Mouse (Mus musculus): ENCODE measurements around the gene Vmn2r3.
"Not testable (repeated sequence)": the region's sequence is repeated elsewhere in the genome, so short reads cannot be mapped to it uniquely, and the experiment has no call there.

DNA sequence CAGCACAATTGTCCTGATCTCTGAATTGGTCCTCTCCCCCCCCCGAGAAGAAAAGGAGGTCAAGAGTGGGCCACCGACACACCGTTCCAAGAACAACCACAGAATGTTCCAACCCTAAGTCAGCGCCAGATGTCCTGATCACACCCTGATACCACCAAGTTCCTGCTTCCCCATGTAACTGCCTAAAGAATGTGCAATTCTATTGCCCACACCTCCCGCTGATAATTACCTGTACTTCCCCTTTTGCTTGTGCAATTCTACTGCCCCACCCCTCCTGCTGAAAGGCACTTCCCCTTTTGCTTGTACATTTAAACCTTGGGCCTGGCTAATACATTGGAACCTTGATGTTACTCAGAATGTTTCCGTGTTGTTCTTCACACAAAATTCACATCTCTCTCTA, 54.0 kb downstream of the Vmn2r3 start:
- not testable (repeated sequence) for TF ChIP-seq POLR2A (IDR thresholded peaks at IDR 0.05; ENCODE audit: borderline replicate concordance, control insufficient read depth, low read depth, low read length); CTCF (IDR thresholded peaks at IDR 0.05; ENCODE audit: control insufficient read depth, insufficient read depth, low read length)

Measured in bone marrow, adult 2 months (tissue).